Mouse (Mus musculus) layer of hippocampus, postnatal 14 days (tissue): Measurements from ENCODE around the gene BC055324. TPM values are rescaled to one million over a fixed set of nuclear protein-coding genes. Genes with fewer than 3 reads are reported as not detected.

Experiments used
- total RNA-seq, 2 experiments: library from RNA; stranded (reverse); gene quantifications; 2 replicates each; pipeline ENCODE4 v1.2.3; 2021

BC055324 gene
- total RNA-seq, 2 experiments from 2014 or later: 0.85 to 1.4 TPM

Other genes starting within 250 kb of the BC055324 start
- 100 to 1,000 TPM; 195 to 199 TPM for gene Kifap3, start 215.2 kb downstream of the BC055324 start, total RNA-seq
- 10 to 100 TPM; 19.6 to 24.0 TPM for gene Scyl3, start 65.7 kb downstream of the BC055324 start, total RNA-seq
- gene Mettl18, start 93 bp upstream of the BC055324 start, total RNA-seq: 1 to 10 TPM; 4.1 to 6.9 TPM
- gene Sele, start 53.4 kb upstream of the BC055324 start, total RNA-seq: under 1 TPM in 1 of 2 experiments, not detected in 1; 0.12 TPM
- gene Sell, start 67.2 kb upstream of the BC055324 start, total RNA-seq: not detected
- not detected for gene Selp, start 120.5 kb upstream of the BC055324 start, total RNA-seq
- 1 to 10 TPM in 1 of 2 experiments, under 1 TPM in 1; 0.55 to 4.6 TPM for gene F5, start 157.0 kb upstream of the BC055324 start, total RNA-seq